8 mouse cellular contexts compared by ENCODE assay signal in genomic region chr8:94213819-94214218, GRCm38 (mm10). TPM values are rescaled to one million over a fixed set of nuclear protein-coding genes. Genes with fewer than 3 reads are reported as not detected.
A peak's percentile ranks its signal among the peaks of the same experiment; 100 is the strongest.
DNase-seq lines count a peak whose midpoint lies in the region; ATAC-seq and TF ChIP-seq lines count a peak whose summit lies in the region.

No protein-coding gene starts in this region.

- DNase-seq in heart, embryonic 10.5 days (ENCODE audit: low spot score) = no peak
- no peak for DNase-seq in heart, adult 18-20 months
- no peak for DNase-seq in CH12.LX (ENCODE audit: extremely low read depth)
- DNase-seq in urinary bladder, postnatal 14 days (ENCODE audit: low spot score) = no peak
- no peak for DNase-seq in urinary bladder, adult 2 months (ENCODE audit: low spot score)

- H3K27ac ChIP-seq in heart, embryonic 10.5 days = peak overlapping the region; percentile 85; the same call in 1 of the 2 replicates
- H3K27ac ChIP-seq in CH12.LX (ENCODE audit: insufficient read depth, low read depth) = no peak overlapping the region
- H3K27ac ChIP-seq in forebrain, embryonic 12.5 days = no peak overlapping the region
- 0 out of 2 replicates have a peak overlapping the region, but pooled peaks have one; percentile 48 for H3K27ac ChIP-seq in liver, embryonic 15.5 days (replicated peaks)

- no peaks in the 10 kb centered on the region for H3K27me3 ChIP-seq in heart, embryonic 10.5 days (ENCODE audit: insufficient read depth, poor library complexity, severe bottlenecking)
- peaks cover 2% of the 10 kb centered on the region for H3K27me3 ChIP-seq in CH12.LX (replicated peaks)
- H3K27me3 ChIP-seq in forebrain, embryonic 12.5 days = no peaks in the 10 kb centered on the region
- peaks cover 12% of the 10 kb centered on the region for H3K27me3 ChIP-seq in liver, embryonic 15.5 days

- no peaks in the 10 kb centered on the region for H3K9me3 ChIP-seq in heart, embryonic 10.5 days
- no peaks in the 10 kb centered on the region for H3K9me3 ChIP-seq in CH12.LX (replicated peaks; ENCODE audit: low read length)
- no peaks in the 10 kb centered on the region for H3K9me3 ChIP-seq in forebrain, embryonic 12.5 days
- no peaks in the 10 kb centered on the region for H3K9me3 ChIP-seq in liver, embryonic 15.5 days (replicated peaks)

- peak overlapping the region; percentile 86 for H3K4me3 ChIP-seq in heart, embryonic 10.5 days
- H3K4me3 ChIP-seq in CH12.LX (replicated peaks in 1 of 3; ENCODE audit: low read depth in 2 of 3, low read length in 2 of 3, poor library complexity in 1 of 3) = peak overlapping the region; percentile 46 to 81 (median 58)
- peak overlapping the region; percentile 80 for H3K4me3 ChIP-seq in forebrain, embryonic 12.5 days (replicated peaks)
- H3K4me3 ChIP-seq in liver, embryonic 15.5 days (replicated peaks) = peak overlapping the region; percentile 79

- WGBS in heart, embryonic 10.5 days = 61% methylated on average over 6 of the region's 6 CpGs
- WGBS in forebrain, embryonic 12.5 days = 48% methylated on average over 6 of the region's 6 CpGs
- WGBS in liver, embryonic 15.5 days (ENCODE audit: insufficient replicate concordance) = 46% methylated on average over 6 of the region's 6 CpGs

- no peak for TF ChIP-seq POLR2A in CH12.LX (IDR thresholded peaks at IDR 0.05; ENCODE audit: low read depth, low read length)

- TF ChIP-seq CTCF in CH12.LX (conservative IDR thresholded peaks at IDR 0.05 in 1 of 2, IDR thresholded peaks at IDR 0.05 in 1 of 2; ENCODE audit: low read depth in 2 of 2, low read length in 2 of 2) = no peak

- no peak overlapping the region; the same call in 1 of the 2 replicates for H3K9ac ChIP-seq in CH12.LX (ENCODE audit: insufficient read depth, low read depth)
- H3K9ac ChIP-seq in forebrain, embryonic 12.5 days = peak overlapping the region; percentile 49
- H3K9ac ChIP-seq in liver, embryonic 15.5 days = 0 out of 2 replicates have a peak overlapping the region, but pooled peaks have one; percentile 39

- no peak for TF ChIP-seq RAD21 in CH12.LX (IDR thresholded peaks at IDR 0.05; ENCODE audit: low read depth, low read length)

- in situ Hi-C loops in CH12.LX (cut with MboI; ENCODE audit: low pct_ligation_motif_present, low pct_unique_long_range_greater_than_20kb, low sequenced_read_pairs) = no loop called here

- H3K79me2 ChIP-seq in CH12.LX (replicated peaks; ENCODE audit: control insufficient read depth, extremely low read depth, insufficient read depth, poor library complexity, severe bottlenecking) = peaks cover 19% of the 10 kb centered on the region

- peaks cover 27% of the 10 kb centered on the region for H3K4me1 ChIP-seq in heart, embryonic 10.5 days
- H3K4me1 ChIP-seq in CH12.LX (ENCODE audit: control insufficient read depth in 1 of 2, insufficient read depth in 2 of 2) = peaks cover 9 to 31% of the 10 kb centered on the region in 2 experiments
- peaks cover 25% of the 10 kb centered on the region for H3K4me1 ChIP-seq in forebrain, embryonic 12.5 days
- H3K4me1 ChIP-seq in liver, embryonic 15.5 days (replicated peaks) = peaks cover 36% of the 10 kb centered on the region

- H3K4me2 ChIP-seq in CH12.LX (ENCODE audit: insufficient read depth, low read depth, poor library complexity, severe bottlenecking) = peak overlapping the region; percentile 88
- H3K4me2 ChIP-seq in forebrain, embryonic 12.5 days = peak overlapping the region; percentile 92
- H3K4me2 ChIP-seq in liver, embryonic 15.5 days = peak overlapping the region; percentile 93

- H3K36me3 ChIP-seq in heart, embryonic 10.5 days = no peaks in the 10 kb centered on the region
- peaks cover 0 to 14% of the 10 kb centered on the region in 2 experiments for H3K36me3 ChIP-seq in CH12.LX (replicated peaks in 1 of 2; ENCODE audit: control insufficient read depth in 1 of 2, insufficient read depth in 1 of 2, low read length in 1 of 2)
- no peaks in the 10 kb centered on the region for H3K36me3 ChIP-seq in forebrain, embryonic 12.5 days (replicated peaks)
- H3K36me3 ChIP-seq in liver, embryonic 15.5 days (replicated peaks) = no peaks in the 10 kb centered on the region

- no peak for TF ChIP-seq EP300 in CH12.LX (IDR thresholded peaks at IDR 0.05; ENCODE audit: low read length)

- no peak for ATAC-seq in forebrain, embryonic 12.5 days (ENCODE audit: low FRiP score)
- ATAC-seq in liver, embryonic 15.5 days (ENCODE audit: insufficient read depth) = no peak
- ATAC-seq in megakaryocyte progenitor cell, adult 5-6 weeks (replicated peaks; ENCODE audit: poor library complexity) = no peak

- dilution Hi-C loops in CH12.LX (cut with MboI; ENCODE audit: extremely low pct_ligation_motif_present, extremely low pct_unique_long_range_greater_than_20kb, low sequenced_read_pairs) = no loop called here

TF ChIP-seq in CH12.LX, 34 proteins besides CTCF, POLR2A, EP300 and RAD21:
- TF ChIP-seq MAFK (IDR thresholded peaks at IDR 0.05; ENCODE audit: insufficient replicate concordance, low read length) (no peak), KAT2A (IDR thresholded peaks at IDR 0.05; ENCODE audit: insufficient replicate concordance, low read length) (no peak), MYC (IDR thresholded peaks at IDR 0.05; ENCODE audit: low read depth, low read length) (no peak), NRF1 (IDR thresholded peaks at IDR 0.05; ENCODE audit: low read depth, low read length) (no peak), SIN3A (IDR thresholded peaks at IDR 0.05; ENCODE audit: low read length) (no peak), RCOR1 (conservative IDR thresholded peaks at IDR 0.05; ENCODE audit: low read depth, low read length) (no peak), USF2 (conservative IDR thresholded peaks at IDR 0.05; ENCODE audit: low read depth, low read length) (no peak), ZMIZ1 (IDR thresholded peaks at IDR 0.05; ENCODE audit: low read depth, low read length) (no peak), MAZ (IDR thresholded peaks at IDR 0.05; ENCODE audit: low read depth, low read length) (no peak), TBP (conservative IDR thresholded peaks at IDR 0.05; ENCODE audit: low read depth, low read length) (no peak), UBTF (IDR thresholded peaks at IDR 0.05; ENCODE audit: low read depth, low read length) (no peak), PAX5 (IDR thresholded peaks at IDR 0.05; ENCODE audit: low read length) (no peak), CHD1 (IDR thresholded peaks at IDR 0.05; ENCODE audit: low read depth, low read length) (no peak), TCF12 (IDR thresholded peaks at IDR 0.05; ENCODE audit: low read depth, low read length) (no peak), NELFE (IDR thresholded peaks at IDR 0.05; ENCODE audit: low read depth, low read length) (no peak), USF1 (IDR thresholded peaks at IDR 0.05; ENCODE audit: low read depth, low read length) (no peak), ZC3H11A (IDR thresholded peaks at IDR 0.05; ENCODE audit: low read depth, low read length) (no peak), ZNF384 (IDR thresholded peaks at IDR 0.05; ENCODE audit: low read depth, low read length) (no peak), HCFC1 (IDR thresholded peaks at IDR 0.05; ENCODE audit: low read depth, low read length) (no peak)
TF ChIP-seq in CH12.LX: peak in this region for 0.

RNA-seq across cellular contexts. Expression of gene Nup93, which starts 0.5 kb away (rescaled TPM):
- 98.2 and 118 TPM in 2 replicates for polyA plus RNA-seq in heart, embryonic 10.5 days (2016; fragmentation: Nextera tagmentation; extraction: Ambion mirVana)
- 10 to 100 TPM; 15.6 to 16.2 TPM for total RNA-seq in heart, adult 18-20 months (2021)
- total RNA-seq in CH12.LX (2012; rRNA removed) = 46.0 and 65.9 TPM in 2 replicates
- total RNA-seq in CH12.LX (2014; rRNA removed) = 86.2 and 88.3 TPM in 2 replicates
- 99.6 and 102 TPM in 2 replicates for polyA plus RNA-seq in CH12.LX (2012; ENCODE audit: insufficient read length, low read depth)
- polyA plus RNA-seq in forebrain, embryonic 12.5 days (2016; fragmentation: Nextera tagmentation; extraction: Ambion mirVana) = 110 and 121 TPM in 2 replicates
- polyA plus RNA-seq in liver, embryonic 15.5 days (2015; fragmentation: Nextera tagmentation; extraction: Ambion mirVana) = 39.4 and 41.7 TPM in 2 replicates
- 32.1 and 36.8 TPM in 2 replicates for polyA plus RNA-seq in urinary bladder, adult 2 months (2012; rRNA removed)
- total RNA-seq in megakaryocyte progenitor cell, adult 5-6 weeks (2015) = 26.7 and 32.4 TPM in 2 replicates
- 36.3 and 46.1 TPM in 2 replicates for total RNA-seq in megakaryocyte progenitor cell, adult 5-6 weeks (2017)

RNA-seq across cellular contexts. Expression of gene Mt1, which starts 34.9 kb away (rescaled TPM):
- 361 and 393 TPM in 2 replicates for polyA plus RNA-seq in heart, embryonic 10.5 days (2016; fragmentation: Nextera tagmentation; extraction: Ambion mirVana)
- 100 to 1,000 TPM; 240 to 413 TPM for total RNA-seq in heart, adult 18-20 months (2021)
- 174 and 239 TPM in 2 replicates for total RNA-seq in CH12.LX (2012; rRNA removed)
- total RNA-seq in CH12.LX (2014; rRNA removed) = 13.6 and 19.9 TPM in 2 replicates
- 57.4 and 62.7 TPM in 2 replicates for polyA plus RNA-seq in CH12.LX (2012; ENCODE audit: insufficient read length, low read depth)
- polyA plus RNA-seq in forebrain, embryonic 12.5 days (2016; fragmentation: Nextera tagmentation; extraction: Ambion mirVana) = 64.4 and 76.2 TPM in 2 replicates
- polyA plus RNA-seq in liver, embryonic 15.5 days (2015; fragmentation: Nextera tagmentation; extraction: Ambion mirVana) = 5,156 and 5,724 TPM in 2 replicates
- 256 and 257 TPM in 2 replicates for polyA plus RNA-seq in urinary bladder, adult 2 months (2012; rRNA removed)
- 232 and 285 TPM in 2 replicates for total RNA-seq in megakaryocyte progenitor cell, adult 5-6 weeks (2015)
- 321 and 389 TPM in 2 replicates for total RNA-seq in megakaryocyte progenitor cell, adult 5-6 weeks (2017)

RNA-seq across cellular contexts. Expression of gene Mt2, which starts 41.4 kb away (rescaled TPM):
- polyA plus RNA-seq in heart, embryonic 10.5 days (2016; fragmentation: Nextera tagmentation; extraction: Ambion mirVana) = 86.3 and 113 TPM in 2 replicates
- total RNA-seq in heart, adult 18-20 months (2021) = 10 to 100 TPM; 24.4 to 89.7 TPM
- 109 and 212 TPM in 2 replicates for total RNA-seq in CH12.LX (2012; rRNA removed)
- 4.1 and 4.3 TPM in 2 replicates for total RNA-seq in CH12.LX (2014; rRNA removed)
- polyA plus RNA-seq in CH12.LX (2012; ENCODE audit: insufficient read length, low read depth) = 49.4 and 54.4 TPM in 2 replicates
- 34.1 and 35.0 TPM in 2 replicates for polyA plus RNA-seq in forebrain, embryonic 12.5 days (2016; fragmentation: Nextera tagmentation; extraction: Ambion mirVana)
- 1,256 and 1,483 TPM in 2 replicates for polyA plus RNA-seq in liver, embryonic 15.5 days (2015; fragmentation: Nextera tagmentation; extraction: Ambion mirVana)
- 100.0 and 101 TPM in 2 replicates for polyA plus RNA-seq in urinary bladder, adult 2 months (2012; rRNA removed)
- total RNA-seq in megakaryocyte progenitor cell, adult 5-6 weeks (2015) = 24.5 and 53.6 TPM in 2 replicates
- total RNA-seq in megakaryocyte progenitor cell, adult 5-6 weeks (2017) = 35.6 and 47.5 TPM in 2 replicates

Comparison
In these comparisons a context has a peak if more than half of its experiments do, and no peak if none do; other contexts are left out.
1. H3K27ac ChIP-seq: peak in heart, embryonic 10.5 days (single experiment) and liver, embryonic 15.5 days (single experiment); none in CH12.LX (single experiment) and forebrain, embryonic 12.5 days (single experiment).
2. RNA of gene Mt1, which starts 34.9 kb away (polyA plus RNA-seq): 5,156 to 5,724 TPM in liver, embryonic 15.5 days; 361 to 393 TPM in heart, embryonic 10.5 days, 256 to 257 TPM in urinary bladder, adult 2 months, 64.4 to 76.2 TPM in forebrain, embryonic 12.5 days and 57.4 to 62.7 TPM in CH12.LX; every median in the first group is over 10 times any median in the second.
3. RNA of gene Mt2, which starts 41.4 kb away (polyA plus RNA-seq): 1,256 to 1,483 TPM in liver, embryonic 15.5 days; 86.3 to 113 TPM in heart, embryonic 10.5 days, 100.0 to 101 TPM in urinary bladder, adult 2 months, 49.4 to 54.4 TPM in CH12.LX and 34.1 to 35.0 TPM in forebrain, embryonic 12.5 days; every median in the first group is over 10 times any median in the second.
4. Peak in every context shown above with its lines, with median percentiles within 50 percentile points of each other: H3K4me3 ChIP-seq and H3K4me2 ChIP-seq.